Mouse (Mus musculus) lung, postnatal 10 days (tissue): Measurements from ENCODE around the gene Rpl18.
A peak's percentile ranks its signal among the peaks of the same experiment; 100 is the strongest.

Experiments used
- DNase-seq: peaks from one replicate; pipeline ENCODE4 v3.0.0; 2021

The Rpl18 gene

GRCm38 (mm10) chr7:45715741-45716459, 643 bp downstream of the Rpl18 start:
- peak; percentile 27 for DNase-seq

DNA sequence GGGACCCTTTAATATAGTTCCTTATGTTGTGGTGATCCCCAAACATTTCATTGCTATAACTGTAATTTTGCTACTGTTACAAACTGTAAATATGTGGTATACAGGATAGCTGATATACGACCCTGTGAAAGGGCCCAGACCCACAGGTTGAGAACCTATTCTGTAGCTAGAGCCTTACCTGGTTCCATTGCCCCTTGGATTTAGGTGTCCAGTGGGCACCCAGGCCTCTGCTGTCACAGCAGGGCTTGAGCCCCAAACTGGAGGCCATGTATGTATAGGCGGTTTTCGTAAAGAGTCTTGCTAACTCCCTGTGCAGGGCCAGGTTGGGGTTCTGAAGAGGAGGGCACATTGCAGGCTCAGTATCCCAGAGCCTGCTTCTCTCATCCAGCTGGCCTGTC, 1.2 kb downstream of the Rpl18 start:
- no peak for DNase-seq

DNA sequence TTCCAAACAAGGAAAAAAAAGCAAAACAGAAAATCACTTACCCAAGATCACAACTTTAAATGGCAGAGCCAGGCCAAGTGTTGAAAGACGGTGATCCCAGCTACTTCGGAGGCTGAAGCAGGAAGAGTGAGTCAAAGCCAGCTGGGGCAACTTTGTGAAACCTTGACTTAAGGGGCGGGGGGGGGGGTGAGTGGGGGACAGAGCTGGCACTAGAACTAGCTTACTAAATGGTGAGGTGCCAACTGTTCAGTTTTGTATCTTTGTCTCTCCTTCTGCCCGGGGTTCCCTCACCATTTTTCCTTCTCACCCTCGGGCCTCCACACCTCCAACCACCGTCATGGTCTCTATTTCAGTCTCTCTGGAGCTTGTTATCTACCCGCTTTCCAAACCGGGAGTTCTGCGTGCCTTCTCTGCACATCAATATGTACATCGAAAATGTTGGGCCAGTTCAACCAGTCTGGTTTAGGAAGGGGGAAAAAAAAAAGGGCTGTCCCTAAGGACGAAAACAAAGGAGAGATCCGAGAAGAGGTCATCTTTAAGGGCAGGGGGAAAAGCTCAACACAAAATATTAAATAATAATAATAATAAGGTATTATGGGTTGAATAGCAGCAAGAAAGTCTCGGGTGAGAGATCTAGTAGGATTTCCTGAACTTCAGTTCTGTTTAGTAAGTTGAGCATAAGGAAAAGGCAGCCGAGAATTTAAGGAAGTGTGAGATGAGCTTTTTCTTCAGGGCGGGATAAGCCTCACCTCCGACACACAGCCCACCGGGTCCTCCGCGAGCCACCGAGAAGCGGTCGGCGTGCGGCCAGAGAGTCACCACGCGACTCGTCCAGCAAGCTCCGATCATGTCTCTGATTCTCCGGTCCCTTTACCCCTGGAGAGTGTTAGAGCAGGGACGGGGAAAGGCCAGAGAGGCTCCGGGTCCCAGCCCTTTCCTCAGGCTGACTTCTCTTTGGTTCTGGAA, 2.0 kb downstream of the Rpl18 start:
- DNase-seq: no peak

DNA sequence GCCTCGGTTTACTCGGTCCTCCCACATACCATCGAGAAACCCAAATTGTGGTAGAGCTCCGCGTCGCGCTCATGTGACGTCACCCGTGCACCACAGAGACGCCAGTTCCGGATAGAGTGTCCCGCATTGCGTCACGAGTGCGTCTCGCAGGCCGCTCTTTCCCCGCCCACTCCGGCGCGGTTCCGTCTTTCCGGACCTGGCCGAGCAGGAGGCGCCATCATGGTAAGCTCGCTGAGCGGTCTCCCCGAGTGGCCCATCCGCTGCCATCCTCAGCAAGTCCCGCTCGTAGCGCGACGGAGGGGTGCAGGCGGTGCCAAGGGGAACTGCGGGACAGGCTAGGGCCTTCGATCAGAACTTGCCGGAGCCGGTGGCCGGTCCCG, 2.7 kb downstream of the Rpl18 start, which contains the start of gene Sphk2:
TSS of gene Sphk2 (minus strand) at position 85 of the 380 bp plus-strand sequence.
- DNase-seq: peak; percentile 99

GRCm38 (mm10) chr7:45718331-45718730, 3.1 kb downstream of the Rpl18 start:
- DNase-seq: no peak

DNA sequence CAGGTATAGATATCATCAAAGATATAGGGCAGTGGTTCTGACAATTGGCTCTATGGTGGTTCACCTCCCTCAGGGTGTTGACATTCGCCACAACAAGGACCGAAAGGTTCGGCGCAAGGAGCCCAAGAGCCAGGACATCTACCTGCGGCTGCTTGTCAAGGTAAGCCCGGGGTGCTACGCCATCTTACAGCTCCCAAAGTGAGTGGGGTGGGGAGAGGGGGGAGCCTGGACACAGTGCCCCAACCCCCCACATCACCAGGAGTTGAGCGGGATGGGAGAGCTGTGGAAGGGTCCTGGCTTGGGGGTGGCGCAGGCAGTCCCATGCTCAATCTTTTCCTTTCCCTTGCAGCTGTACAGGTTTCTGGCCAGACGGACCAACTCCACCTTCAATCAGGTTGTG, 3.9 kb downstream of the Rpl18 start:
- DNase-seq: no peak

GRCm38 (mm10) chr7:45719738-45720412, 4.6 kb downstream of the Rpl18 start:
- DNase-seq: no peak

DNA sequence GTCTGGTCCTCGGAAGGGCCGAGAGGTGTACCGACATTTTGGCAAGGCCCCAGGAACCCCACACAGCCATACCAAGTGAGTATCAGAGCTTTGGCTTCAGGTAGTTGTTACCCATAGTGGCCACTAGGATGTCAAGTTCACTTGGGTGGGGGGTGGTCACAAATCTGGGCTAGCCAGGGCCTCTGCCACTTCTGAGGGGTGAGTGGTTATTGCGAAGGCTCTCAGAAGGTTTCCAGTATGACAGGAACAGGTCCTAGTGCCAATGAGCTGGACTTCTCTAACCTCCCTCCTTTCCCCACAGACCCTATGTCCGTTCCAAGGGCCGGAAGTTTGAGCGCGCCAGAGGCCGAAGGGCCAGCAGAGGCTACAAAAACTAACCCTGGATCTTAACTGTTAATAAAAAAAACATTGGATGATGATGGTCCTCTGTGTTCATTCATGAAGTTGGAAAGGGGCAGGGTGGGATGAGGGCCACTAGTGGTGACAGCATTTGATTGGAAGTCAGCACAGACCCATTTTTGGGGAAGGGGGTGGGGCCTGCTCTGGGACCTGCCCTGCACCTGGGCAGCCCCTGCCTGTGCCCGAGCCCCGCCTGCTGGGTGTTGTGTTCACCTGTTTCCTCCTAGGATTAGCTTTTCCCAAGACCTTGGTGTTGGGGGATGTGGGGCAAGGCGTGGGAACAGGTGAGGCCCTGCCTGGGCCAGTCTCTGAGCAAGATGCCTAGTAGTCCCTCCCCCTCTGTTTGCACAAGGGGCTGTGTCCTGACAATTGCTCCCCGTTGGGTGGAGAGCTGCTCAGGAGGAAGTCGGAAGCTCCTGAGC, 5.4 kb downstream of the Rpl18 start, which contains the start of gene Fam83e:
TSS of gene Fam83e (plus strand) at position 800 of the 821 bp plus-strand sequence.
- DNase-seq: peak; percentile 40

DNA sequence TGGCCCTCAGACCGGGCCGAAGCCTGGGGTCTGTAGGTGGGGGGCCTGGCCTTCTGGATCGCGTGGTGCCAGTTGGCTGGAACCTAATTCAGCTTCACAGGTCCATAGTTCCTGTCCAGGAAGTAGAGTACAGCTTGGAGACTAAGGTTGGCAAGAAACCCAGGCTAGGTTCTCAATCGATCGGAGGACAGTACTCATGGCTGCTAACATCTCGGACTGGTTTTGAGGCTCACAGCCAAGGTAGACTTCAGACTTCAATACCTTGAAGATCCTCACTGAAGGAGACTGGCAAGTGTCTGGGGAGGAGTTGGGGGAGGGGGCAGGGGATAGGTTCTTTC, 5.9 kb downstream of the Rpl18 start:
- no peak for DNase-seq

GRCm38 (mm10) chr7:45721642-45722347, 6.5 kb downstream of the Rpl18 start:
- no peak for DNase-seq

- no peak for DNase-seq
Measured at GRCm38 (mm10) chr7:45722348-45722713, 7.1 kb downstream of the Rpl18 start.

- no peak for DNase-seq
Measured at GRCm38 (mm10) chr7:45723301-45723700, 8.0 kb downstream of the Rpl18 start.

DNA sequence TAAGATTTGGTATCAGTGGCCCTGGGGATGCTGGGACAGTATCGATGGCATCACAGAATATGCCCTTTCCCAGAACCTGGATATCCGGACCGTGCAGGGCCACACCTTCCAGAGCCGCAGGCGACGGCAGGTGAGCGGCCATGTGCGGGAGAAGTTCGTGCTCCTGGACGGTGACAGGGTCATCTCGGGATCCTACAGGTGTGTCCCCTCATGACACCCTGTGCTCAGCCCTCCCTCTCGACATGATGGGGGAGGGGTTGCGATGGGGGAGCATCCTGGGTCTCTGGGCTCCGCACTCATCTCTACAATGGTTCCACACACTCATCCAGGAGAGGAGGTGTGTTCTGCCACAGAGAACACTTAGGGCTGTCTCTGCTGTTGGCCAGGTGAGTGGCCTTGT, 8.5 kb downstream of the Rpl18 start:
- DNase-seq: no peak

GRCm38 (mm10) chr7:45725151-45725550, 9.9 kb downstream of the Rpl18 start:
- no peak for DNase-seq

GRCm38 (mm10) chr7:45725713-45726112, 10.5 kb downstream of the Rpl18 start, which contains the start of gene Spaca4:
Gene Spaca4 (minus strand): TSS chr7:45725813.
- no peak for DNase-seq

- DNase-seq: no peak
Measured at GRCm38 (mm10) chr7:45726419-45726818, 11.2 kb downstream of the Rpl18 start.

DNA sequence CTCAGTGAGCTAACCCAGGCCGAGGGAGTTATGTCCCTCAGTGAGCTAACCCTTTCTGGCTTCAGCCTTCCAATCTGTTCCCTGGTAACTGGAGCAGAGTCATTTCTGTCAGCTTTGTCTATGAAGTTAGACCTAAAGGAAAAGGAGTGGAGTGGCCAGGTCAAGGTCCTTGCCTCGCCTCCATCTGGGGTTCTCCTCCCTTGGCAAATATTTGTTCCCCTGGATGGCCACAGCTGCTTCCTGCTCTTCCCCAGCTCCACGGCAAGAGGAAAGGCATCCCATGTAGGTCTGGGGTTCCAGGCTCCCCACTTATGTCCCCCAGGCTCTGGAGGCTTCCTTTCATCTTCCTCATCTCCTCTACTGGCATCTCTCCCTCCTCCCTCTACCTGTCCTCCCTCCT, 12.4 kb downstream of the Rpl18 start:
- no peak for DNase-seq

DNA sequence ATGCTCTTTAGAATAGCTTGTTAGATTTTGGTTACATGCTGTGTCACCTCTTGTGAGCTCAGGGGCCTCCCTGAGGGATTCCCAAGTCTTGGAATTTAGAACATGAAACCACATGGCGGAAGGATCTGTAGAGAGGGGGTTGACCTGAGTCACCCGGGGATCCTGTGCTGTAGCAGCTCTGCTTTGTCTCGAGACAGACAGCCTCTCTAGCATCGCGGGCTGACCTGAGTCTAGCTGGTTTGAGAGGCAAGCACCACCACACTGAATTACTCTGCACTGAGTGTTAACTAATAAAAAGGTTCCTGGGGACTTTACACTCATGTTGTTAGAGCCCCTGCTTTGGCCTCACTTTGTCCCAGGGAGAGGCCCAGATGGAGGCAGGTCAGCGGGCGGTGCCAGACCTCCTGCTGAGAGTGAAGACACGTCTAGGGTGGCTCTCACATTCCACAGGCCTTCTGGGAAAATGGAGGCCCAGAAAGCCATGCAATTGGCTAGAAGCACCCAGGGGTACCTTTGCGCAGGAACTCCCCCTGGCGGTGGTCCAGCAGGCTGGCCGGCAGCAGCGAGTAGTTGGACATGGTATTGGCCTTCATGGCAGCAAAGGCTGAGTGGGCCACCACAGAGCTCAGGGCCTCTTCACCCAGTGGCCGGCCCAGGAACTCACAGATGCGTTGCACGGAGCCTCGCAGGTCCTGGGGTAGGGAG, 15.6 kb downstream of the Rpl18 start:
- peak; percentile 75 for DNase-seq

- no peak for DNase-seq
Measured at GRCm38 (mm10) chr7:45733477-45733876, 18.2 kb downstream of the Rpl18 start.

- DNase-seq: peak; percentile 90
Measured at GRCm38 (mm10) chr7:45739162-45739763, 24.0 kb downstream of the Rpl18 start.

GRCm38 (mm10) chr7:45739820-45740219, 24.6 kb downstream of the Rpl18 start:
- no peak for DNase-seq
